Comparison of ENCODE assay signal across 21 mouse cellular contexts in genomic region chr14:30371070-30371469, GRCm38 (mm10).
DNase-seq lines count a peak whose midpoint lies in the region; ATAC-seq and TF ChIP-seq lines count a peak whose summit lies in the region.
"Had no signal": no experiment of that assay in that cellular context is flagged by ENCODE, and none has a peak within 500 bp of the region (broad histone marks: within the 10 kb centered on the region; RNA-seq: fewer than 3 reads in every experiment).

No protein-coding gene starts in this region.

- no peaks in the 10 kb centered on the region for H3K4me1 ChIP-seq in lung, embryonic 14.5 days (ENCODE audit: insufficient read depth)
- H3K4me1 ChIP-seq: forebrain, embryonic 10.5 days; limb, embryonic 13.5 days; midbrain, embryonic 10.5 days; neural tube, embryonic 15.5 days had no signal

- H3K9ac ChIP-seq in lung, embryonic 14.5 days, result no peak overlapping the region
- H3K9ac ChIP-seq: limb, embryonic 13.5 days; neural tube, embryonic 15.5 days had no signal

- 72% methylated on average over 2 of the region's 2 CpGs for WGBS in lung, embryonic 14.5 days

- H3K27ac ChIP-seq in layer of hippocampus, adult 2 months, result no peak overlapping the region
- H3K27ac ChIP-seq in lung, embryonic 14.5 days (ENCODE audit: low read depth), result no peak overlapping the region
- H3K27ac ChIP-seq: forebrain, embryonic 10.5 days; limb, embryonic 13.5 days; midbrain, embryonic 10.5 days; neural tube, embryonic 15.5 days had no signal

- H3K36me3 ChIP-seq in lung, embryonic 14.5 days (ENCODE audit: insufficient read depth), result no peaks in the 10 kb centered on the region
- H3K36me3 ChIP-seq: forebrain, embryonic 10.5 days; limb, embryonic 13.5 days; midbrain, embryonic 10.5 days; neural tube, embryonic 15.5 days had no signal

- TF ChIP-seq CTCF in layer of hippocampus, adult 2 months (conservative IDR thresholded peaks at IDR 0.05), result peak; percentile 45
- TF ChIP-seq CTCF in lung, embryonic 14.5 days (IDR thresholded peaks at IDR 0.05; ENCODE audit: low read depth), result peak; percentile 12; the same call in 1 of the 2 replicates

- no peaks in the 10 kb centered on the region for H3K27me3 ChIP-seq in lung, embryonic 14.5 days (ENCODE audit: insufficient read depth, low read length)
- H3K27me3 ChIP-seq: limb, embryonic 13.5 days; neural tube, embryonic 15.5 days had no signal

- ATAC-seq in lung, embryonic 14.5 days (ENCODE audit: insufficient read depth), result no peak
- 0 out of 2 replicates have a peak, but pooled peaks have one; percentile 52 for ATAC-seq in common myeloid progenitor, adult 5-6 weeks (replicated peaks; ENCODE audit: low read depth, poor library complexity, severe bottlenecking)
- ATAC-seq: CD4-positive, CD25-positive, alpha-beta regulatory T cell, adult 4 months; hindbrain, embryonic 16.5 days; intestine, embryonic 16.5 days had no signal

- no peak overlapping the region for H3K4me3 ChIP-seq in layer of hippocampus, adult 2 months
- H3K4me3 ChIP-seq in lung, embryonic 14.5 days (ENCODE audit: low read depth, low read length), result no peak overlapping the region
- H3K4me3 ChIP-seq: forebrain, embryonic 10.5 days; limb, embryonic 13.5 days; midbrain, embryonic 10.5 days; neural tube, embryonic 15.5 days had no signal

- no peak overlapping the region for H3K4me2 ChIP-seq in lung, embryonic 14.5 days
- H3K4me2 ChIP-seq: limb, embryonic 13.5 days; neural tube, embryonic 15.5 days had no signal

- no peak for DNase-seq in layer of hippocampus, adult 2 months (ENCODE audit: low spot score in 2 of 2)
- DNase-seq in layer of hippocampus, adult 8-10 months (ENCODE audit: low spot score in 2 of 2), result no peak
- DNase-seq in lung, embryonic 14.5 days, result no peak
- DNase-seq in lung, postnatal 4 days, result no peak
- DNase-seq in A20 (ENCODE audit: low read depth, low spot score), result peak; percentile 31
- no peak for DNase-seq in adrenal gland, postnatal 4 days (ENCODE audit: low spot score in 2 of 2)
- DNase-seq in B cell, adult 2 months, result no peak
- DNase-seq: adrenal gland, postnatal 25 days; cerebellum, adult 9-10 months; gastrocnemius, postnatal 36 days; lung, adult 18-20 months; right cerebral cortex, adult 18-20 months; right cerebral cortex, postnatal 4 days had no signal

- no peaks in the 10 kb centered on the region; the same call in 1 of the 2 replicates for H3K9me3 ChIP-seq in lung, embryonic 14.5 days (ENCODE audit: low read depth, low read length)
